Mouse (Mus musculus) CH12.LX (cell line): ENCODE measurements around the gene Mdga1.

Experiments used
- CHD1 ChIP-seq: IDR thresholded peaks from 2 replicates; pipeline ENCODE4 v1.6.1; 2012; ENCODE audit warnings: low read depth, low read length, improper control_type of control experiment, inconsistent platforms
- CTCF ChIP-seq, 2 experiments: IDR thresholded peaks in 1 of 2; conservative IDR thresholded peaks in 1 of 2; 2 replicates each; pipeline ENCODE4 v1.5.1; 2011 to 2012; ENCODE audit warnings: low read depth in 2 of 2, low read length in 2 of 2, improper control_type of control experiment in 1 of 2, inconsistent platforms in 1 of 2, mild to moderate bottlenecking in 1 of 2, moderate library complexity in 1 of 2
- E2F4 ChIP-seq: IDR thresholded peaks from 2 replicates; pipeline ENCODE4 v1.6.1; 2011; ENCODE audit warnings: low read depth, low read length, improper control_type of control experiment; ENCODE audit not compliant: insufficient replicate concordance
- EP300 ChIP-seq: IDR thresholded peaks from 2 replicates; pipeline ENCODE4 v1.6.1; 2011; ENCODE audit warnings: low read length, improper control_type of control experiment
- MYC ChIP-seq: IDR thresholded peaks from 2 replicates; pipeline ENCODE4 v1.6.1; 2011; ENCODE audit warnings: low read depth, mild to moderate bottlenecking, improper control_type of control experiment, low read length
- POLR2A ChIP-seq: IDR thresholded peaks from 2 replicates; pipeline ENCODE4 v1.6.1; 2011; ENCODE audit warnings: low read depth, mild to moderate bottlenecking, improper control_type of control experiment, low read length
- UBTF ChIP-seq: IDR thresholded peaks from 2 replicates; pipeline ENCODE4 v1.6.1; 2012; ENCODE audit warnings: low read depth, mild to moderate bottlenecking, inconsistent platforms, low read length, improper control_type of control experiment, moderate library complexity
- ZC3H11A ChIP-seq: IDR thresholded peaks from 2 replicates; pipeline ENCODE4 v1.6.1; 2012; ENCODE audit warnings: low read depth, mild to moderate bottlenecking, inconsistent platforms, low read length, improper control_type of control experiment

DNA sequence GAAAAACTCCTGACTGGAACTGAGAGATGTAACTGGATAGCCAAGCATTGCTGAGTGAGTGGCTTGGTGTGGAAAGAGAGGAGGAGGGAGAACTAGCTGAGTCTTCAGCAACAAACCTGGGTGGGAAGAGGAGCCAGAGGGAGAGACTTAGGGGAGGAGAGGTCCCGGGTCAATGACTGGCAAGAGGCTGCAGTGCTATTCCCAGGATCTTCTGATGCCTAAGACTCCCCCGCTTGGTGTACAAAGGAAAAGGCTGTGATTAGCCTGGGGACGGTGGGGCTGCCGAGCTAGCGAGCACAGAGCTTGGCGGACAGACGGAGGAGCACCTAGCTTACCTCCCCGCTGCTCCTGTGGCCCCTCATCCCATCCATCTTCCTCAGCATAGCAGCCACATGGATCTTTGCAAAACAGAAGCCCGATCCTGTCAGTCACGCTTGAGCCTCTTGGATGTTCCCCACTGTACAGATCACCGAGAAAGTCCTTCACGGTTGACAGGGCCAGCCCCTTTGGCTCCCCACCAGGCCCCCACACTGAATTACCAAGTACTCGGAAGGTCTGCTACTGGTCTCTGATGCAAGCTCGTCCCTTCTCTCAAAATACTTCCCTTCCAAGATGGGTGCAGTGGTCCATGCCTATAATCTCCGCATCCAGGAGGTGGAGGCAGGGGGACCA is 2.0 kb upstream of the Mdga1 start:
- TF ChIP-seq CTCF (conservative IDR thresholded peaks at IDR 0.05 in 1 of 2, IDR thresholded peaks at IDR 0.05 in 1 of 2; ENCODE audit: low read depth in 2 of 2, low read length in 2 of 2) = no peak
- no peak for TF ChIP-seq E2F4
- no peak for TF ChIP-seq MYC
- no peak for TF ChIP-seq EP300
- TF ChIP-seq UBTF = no peak
- TF ChIP-seq CHD1 = no peak
- no peak for TF ChIP-seq ZC3H11A
- TF ChIP-seq POLR2A = no peak
